ENCODE assay signal across 11 mouse cellular contexts in genomic region chr2:168127767-168128166, GRCm38 (mm10). TPM values are rescaled to one million over a fixed set of nuclear protein-coding genes. Genes with fewer than 3 reads are reported as not detected.
DNase-seq lines count a peak whose midpoint lies in the region; ATAC-seq lines count a peak whose summit lies in the region.
"Had no signal": no experiment of that assay in that cellular context is flagged by ENCODE, and none has a peak within 500 bp of the region (broad histone marks: within the 10 kb centered on the region; RNA-seq: fewer than 3 reads in every experiment).

No protein-coding gene starts in this region.

- WGBS in hindbrain, embryonic 10.5 days = 84% methylated on average over 14 of the region's 14 CpGs
- 85% methylated on average over 14 of the region's 14 CpGs for WGBS in hindbrain, embryonic 14.5 days
- WGBS in intestine, embryonic 15.5 days = 65% methylated on average over 14 of the region's 14 CpGs
- 57% methylated on average over 14 of the region's 14 CpGs for WGBS in midbrain, embryonic 13.5 days

- H3K9me3 ChIP-seq in hindbrain, embryonic 10.5 days = no peaks in the 10 kb centered on the region
- H3K9me3 ChIP-seq in hindbrain, embryonic 14.5 days (ENCODE audit: control insufficient read depth, low read length) = no peaks in the 10 kb centered on the region
- H3K9me3 ChIP-seq in intestine, embryonic 15.5 days = no peaks in the 10 kb centered on the region
- H3K9me3 ChIP-seq in midbrain, embryonic 13.5 days = no peaks in the 10 kb centered on the region
- H3K9me3 ChIP-seq: hindbrain, embryonic 15.5 days had no signal

- no peak overlapping the region for H3K4me2 ChIP-seq in hindbrain, embryonic 14.5 days (replicated peaks)
- no peak overlapping the region for H3K4me2 ChIP-seq in intestine, embryonic 15.5 days (replicated peaks)
- 0 out of 2 replicates have a peak overlapping the region, but pooled peaks have one; percentile 18 for H3K4me2 ChIP-seq in midbrain, embryonic 13.5 days (replicated peaks)
- H3K4me2 ChIP-seq: hindbrain, embryonic 15.5 days had no signal

- H3K4me1 ChIP-seq in hindbrain, embryonic 10.5 days (replicated peaks) = peaks cover 33% of the 10 kb centered on the region
- no peaks in the 10 kb centered on the region for H3K4me1 ChIP-seq in hindbrain, embryonic 14.5 days (replicated peaks; ENCODE audit: control insufficient read depth, insufficient read depth, low read length)
- H3K4me1 ChIP-seq in intestine, embryonic 15.5 days (replicated peaks) = peaks cover 9% of the 10 kb centered on the region; the same call in 1 of the 2 replicates
- H3K4me1 ChIP-seq in midbrain, embryonic 13.5 days (replicated peaks) = peaks cover 22% of the 10 kb centered on the region

- H3K36me3 ChIP-seq in hindbrain, embryonic 10.5 days = no peaks in the 10 kb centered on the region
- no peaks in the 10 kb centered on the region for H3K36me3 ChIP-seq in hindbrain, embryonic 14.5 days (replicated peaks; ENCODE audit: control insufficient read depth, insufficient read depth)
- H3K36me3 ChIP-seq in intestine, embryonic 15.5 days = no peaks in the 10 kb centered on the region
- H3K36me3 ChIP-seq in midbrain, embryonic 13.5 days = no peaks in the 10 kb centered on the region
- H3K36me3 ChIP-seq: hindbrain, embryonic 15.5 days had no signal

- peak overlapping the region; percentile 81; the same call in 1 of the 2 replicates for H3K27ac ChIP-seq in hindbrain, embryonic 10.5 days
- H3K27ac ChIP-seq in hindbrain, embryonic 14.5 days = no peak overlapping the region
- H3K27ac ChIP-seq in intestine, embryonic 15.5 days = 0 out of 2 replicates have a peak overlapping the region, but pooled peaks have one; percentile 7
- peak overlapping the region; percentile 54 for H3K27ac ChIP-seq in midbrain, embryonic 13.5 days
- H3K27ac ChIP-seq: hindbrain, embryonic 15.5 days; liver, embryonic 14.5 days had no signal

- H3K9ac ChIP-seq in hindbrain, embryonic 14.5 days = no peak overlapping the region
- no peak overlapping the region for H3K9ac ChIP-seq in intestine, embryonic 15.5 days
- 0 out of 2 replicates have a peak overlapping the region, but pooled peaks have one; percentile 19 for H3K9ac ChIP-seq in midbrain, embryonic 13.5 days (replicated peaks)
- H3K9ac ChIP-seq: hindbrain, embryonic 15.5 days; liver, embryonic 14.5 days had no signal

- no peaks in the 10 kb centered on the region for H3K27me3 ChIP-seq in hindbrain, embryonic 10.5 days (ENCODE audit: insufficient read depth, poor library complexity, severe bottlenecking)
- H3K27me3 ChIP-seq in hindbrain, embryonic 14.5 days (ENCODE audit: control insufficient read depth, insufficient read depth, low read length) = no peaks in the 10 kb centered on the region
- no peaks in the 10 kb centered on the region for H3K27me3 ChIP-seq in intestine, embryonic 15.5 days (replicated peaks)
- H3K27me3 ChIP-seq in midbrain, embryonic 13.5 days = no peaks in the 10 kb centered on the region
- H3K27me3 ChIP-seq: hindbrain, embryonic 15.5 days had no signal

- no peak overlapping the region for H3K4me3 ChIP-seq in hindbrain, embryonic 10.5 days
- no peak overlapping the region for H3K4me3 ChIP-seq in hindbrain, embryonic 14.5 days (replicated peaks; ENCODE audit: low read length)
- H3K4me3 ChIP-seq in intestine, embryonic 15.5 days (replicated peaks) = no peak overlapping the region
- H3K4me3 ChIP-seq in midbrain, embryonic 13.5 days (replicated peaks) = no peak overlapping the region
- H3K4me3 ChIP-seq: hindbrain, embryonic 15.5 days; myocyte had no signal

- ATAC-seq in hindbrain, embryonic 14.5 days (ENCODE audit: low FRiP score) = no peak; the same call in 1 of the 2 replicates
- peak; percentile 26; the same call in 1 of the 2 replicates for ATAC-seq in intestine, embryonic 15.5 days
- ATAC-seq in midbrain, embryonic 13.5 days = no peak

- DNase-seq in hindbrain, embryonic 10.5 days (ENCODE audit: low spot score) = no peak
- no peak for DNase-seq in hindbrain, embryonic 14.5 days (ENCODE audit: low spot score)
- peak; percentile 90 for DNase-seq in adrenal gland, adult 2 months
- DNase-seq in embryo, embryonic 10.5 days (ENCODE audit: low spot score) = no peak
- DNase-seq in right cerebral cortex, adult 2 months (ENCODE audit: low spot score in 2 of 2) = no peak
- DNase-seq in T-cell, adult 2 months (ENCODE audit: low spot score) = no peak

RNA-seq across cellular contexts. Expression of gene Pard6b, which starts 47.0 kb away (rescaled TPM):
- polyA plus RNA-seq in hindbrain, embryonic 10.5 days (2016; fragmentation: Nextera tagmentation; extraction: Ambion mirVana) = 6.2 and 8.1 TPM in 2 replicates
- polyA plus RNA-seq in hindbrain, embryonic 14.5 days (2014; fragmentation: Nextera tagmentation; extraction: Ambion mirVana) = 9.5 and 10.0 TPM in 2 replicates
- 1 to 10 TPM in 1 of 2 experiments, under 1 TPM in 1; 0.92 to 1.9 TPM for total RNA-seq in adrenal gland, adult 2 months (2021)
- polyA plus RNA-seq in adrenal gland, adult 2 months (2012; rRNA removed) = 1.3 and 2.1 TPM in 2 replicates
- 16.9 and 17.4 TPM in 2 replicates for polyA plus RNA-seq in intestine, embryonic 15.5 days (2015; fragmentation: Nextera tagmentation; extraction: Ambion mirVana)
- polyA plus RNA-seq in midbrain, embryonic 13.5 days (2015; fragmentation: Nextera tagmentation; extraction: Ambion mirVana) = 7.0 and 7.9 TPM in 2 replicates
